Mouse (Mus musculus) midbrain, embryonic 16.5 days (tissue): ENCODE results near the gene Grik4. TPM values are rescaled to one million over a fixed set of nuclear protein-coding genes. Genes with fewer than 3 reads are reported as not detected.

Experiments
- microRNA-seq: library from miRNA; unstranded; fragments of <30 nt; microRNA quantifications from one replicate; pipeline ENCODE4, GENCODE M21; 2017
- polyA plus RNA-seq: library from polyadenylated mRNA; unstranded; fragments of >200 nt; fragmentation: Nextera tagmentation; extraction: Ambion mirVana; gene quantifications from 2 replicates; pipeline ENCODE4 v1.2.1, GENCODE M21; 2015

Grik4 gene
- polyA plus RNA-seq, 1 experiment from 2014 or later = 11.7 TPM

Small RNA genes lying within 50 kb of the gene (microRNA-seq; reads per million reads assigned to microRNA genes)
- gene Gm27509 = not detected

Other genes starting within 250 kb of the Grik4 start
- 22.1 and 23.6 TPM in 2 replicates for gene Arhgef12, start 162.7 kb upstream of the Grik4 start, polyA plus RNA-seq
- 11.2 TPM in 2 replicates for gene Tmem136, start 172.1 kb upstream of the Grik4 start, polyA plus RNA-seq